Mouse (Mus musculus): ENCODE data around the gene Ppp1r14a. TPM values are rescaled to one million over a fixed set of nuclear protein-coding genes. Genes with fewer than 3 reads are reported as not detected.
A peak's percentile ranks its signal among the peaks of the same experiment; 100 is the strongest.

Ppp1r14a gene
- total and polyA plus RNA-seq, 3 experiments, result 3.8 to 7.1 TPM; not detected in 1

- TF ChIP-seq CHD1 (IDR thresholded peaks at IDR 0.05; ENCODE audit: low read depth, low read length) (peak; percentile 40; the same call in 1 of the 2 replicates), MEF2A (IDR thresholded peaks at IDR 0.05; ENCODE audit: extremely low read depth, insufficient replicate concordance, low read depth, low read length, poor library complexity, severe bottlenecking) (no peak), HCFC1 (IDR thresholded peaks at IDR 0.05; ENCODE audit: low read depth, low read length) (0 out of 2 replicates have a peak, but pooled peaks have one; percentile 13), ELF1 (IDR thresholded peaks at IDR 0.05; ENCODE audit: low read depth, low read length) (no peak), UBTF (IDR thresholded peaks at IDR 0.05; ENCODE audit: borderline replicate concordance, insufficient read depth, low read depth, low read length) (no peak), CTCF (IDR thresholded peaks at IDR 0.05 in 2 of 3, conservative IDR thresholded peaks at IDR 0.05 in 1 of 3; ENCODE audit: control insufficient read depth in 1 of 3, insufficient read depth in 1 of 3, low read depth in 2 of 3, low read length in 3 of 3, poor library complexity in 1 of 3, severe bottlenecking in 1 of 3) (no peak), TCF12 (IDR thresholded peaks at IDR 0.05; ENCODE audit: low read depth, low read length) (no peak), KAT2A (conservative IDR thresholded peaks at IDR 0.05; ENCODE audit: low read depth, low read length) (no peak), SMC3 (IDR thresholded peaks at IDR 0.05; ENCODE audit: low read depth, low read length) (no peak)
These were observed 49.3 kb downstream of the Ppp1r14a start (continued) for GRCm38 (mm10) chr7:29338351-29338919.

- peaks cover 3 to 42% of the 10 kb centered on the region in 2 experiments; a peak in 3 of 4 replicates for H3K36me3 ChIP-seq (ENCODE audit: control insufficient read depth in 1 of 2, insufficient read depth in 2 of 2, low read length in 2 of 2)
- H3K9me3 ChIP-seq (replicated peaks; ENCODE audit: insufficient read depth, low read length), result no peaks in the 10 kb centered on the region
- H3K27me3 ChIP-seq (ENCODE audit: control insufficient read depth in 1 of 2, insufficient read depth in 2 of 2, low read length in 2 of 2), result no peaks in the 10 kb centered on the region
- peak; percentile 98 for DNase-seq (ENCODE audit: low read depth, low spot score)
- peaks cover 33% of the 10 kb centered on the region for H3K79me2 ChIP-seq (ENCODE audit: control insufficient read depth, insufficient read depth, low read length, poor library complexity)
- H3K4me1 ChIP-seq (ENCODE audit: control insufficient read depth in 1 of 2, insufficient read depth in 2 of 2, low read length in 2 of 2), result peaks cover 24 to 56% of the 10 kb centered on the region in 2 experiments
- H3K4me3 ChIP-seq (ENCODE audit: control insufficient read depth in 1 of 2, insufficient read depth in 1 of 2, low read depth in 2 of 2, low read length in 2 of 2), result peak overlapping the region; percentile 57 to 67
- H3K27ac ChIP-seq (ENCODE audit: control insufficient read depth, low read depth, low read length), result peak overlapping the region; percentile 99
- peak overlapping the region; percentile 84 for H3K9ac ChIP-seq (ENCODE audit: control insufficient read depth, low read depth, low read length, poor library complexity, severe bottlenecking)
- no peak for TF ChIP-seq GABPA (IDR thresholded peaks at IDR 0.05; ENCODE audit: low read depth, low read length)
- TF ChIP-seq ZMIZ1 (IDR thresholded peaks at IDR 0.05; ENCODE audit: low read depth, low read length), result peak; percentile 35; the same call in 1 of the 2 replicates
- TF ChIP-seq ELF1 (IDR thresholded peaks at IDR 0.05; ENCODE audit: low read depth, low read length), result peak; percentile 55; the same call in 1 of the 2 replicates
- peak; percentile 66 for TF ChIP-seq NRF1 (IDR thresholded peaks at IDR 0.05; ENCODE audit: insufficient read depth, low read depth, low read length, poor library complexity, severe bottlenecking)
- peak; percentile 90 for TF ChIP-seq RCOR1 (IDR thresholded peaks at IDR 0.05; ENCODE audit: low read depth, low read length)
- no peak for TF ChIP-seq ZC3H11A (IDR thresholded peaks at IDR 0.05; ENCODE audit: low read depth, low read length)
- TF ChIP-seq NELFE (IDR thresholded peaks at IDR 0.05; ENCODE audit: low read depth, low read length), result peak; percentile 20
- no peak for TF ChIP-seq MEF2A (IDR thresholded peaks at IDR 0.05; ENCODE audit: extremely low read depth, insufficient replicate concordance, low read depth, low read length, poor library complexity, severe bottlenecking)
- TF ChIP-seq ETS1 (IDR thresholded peaks at IDR 0.05; ENCODE audit: low read depth, low read length), result peak; percentile 95
- 0 out of 2 replicates have a peak, but pooled peaks have one; percentile 8 for TF ChIP-seq CHD1 (IDR thresholded peaks at IDR 0.05; ENCODE audit: low read depth, low read length)
- peak; percentile 92 to 99 for TF ChIP-seq EP300 (IDR thresholded peaks at IDR 0.05; ENCODE audit: low read depth in 1 of 2, low read length in 2 of 2)
- TF ChIP-seq SMC3 (IDR thresholded peaks at IDR 0.05; ENCODE audit: low read depth, low read length), result no peak
- peak; percentile 69; the same call in 1 of the 2 replicates for TF ChIP-seq TBP (IDR thresholded peaks at IDR 0.05; ENCODE audit: low read depth, low read length)
- 0 out of 2 replicates have a peak, but pooled peaks have one; percentile 3 for TF ChIP-seq JUND (IDR thresholded peaks at IDR 0.05; ENCODE audit: low read depth, low read length)
- peak in 1 of 2 experiments; percentile 56; a peak in 2 of 4 replicates for TF ChIP-seq POLR2A (IDR thresholded peaks at IDR 0.05; ENCODE audit: control insufficient read depth in 1 of 2, insufficient read depth in 1 of 2, low read depth in 1 of 2, low read length in 2 of 2, poor library complexity in 1 of 2)
- peak; percentile 53; the same call in 1 of the 2 replicates for TF ChIP-seq POLR2AphosphoS2 (IDR thresholded peaks at IDR 0.05; ENCODE audit: low read length)
- peak; percentile 69 for TF ChIP-seq MXI1 (IDR thresholded peaks at IDR 0.05; ENCODE audit: low read depth, low read length)
- peak; percentile 2; the same call in 1 of the 2 replicates for TF ChIP-seq BHLHE40 (IDR thresholded peaks at IDR 0.05; ENCODE audit: borderline replicate concordance, low read depth, low read length)
- peak; percentile 93 for TF ChIP-seq SIN3A (IDR thresholded peaks at IDR 0.05; ENCODE audit: low read length)
- TF ChIP-seq USF1 (IDR thresholded peaks at IDR 0.05; ENCODE audit: low read depth, low read length), result peak; percentile 43
- TF ChIP-seq ZNF384 (IDR thresholded peaks at IDR 0.05; ENCODE audit: low read depth, low read length), result peak; percentile 87
- peak; percentile 92 for TF ChIP-seq TAL1 (IDR thresholded peaks at IDR 0.05; ENCODE audit: low read length)
- peak; percentile 84 for TF ChIP-seq MYC (IDR thresholded peaks at IDR 0.05; ENCODE audit: low read depth, low read length)
- peak; percentile 98 for TF ChIP-seq GATA1 (IDR thresholded peaks at IDR 0.05; ENCODE audit: low read depth, low read length)
- no peak for TF ChIP-seq ZKSCAN1 (IDR thresholded peaks at IDR 0.05; ENCODE audit: low read depth, low read length)
- no peak for TF ChIP-seq UBTF (IDR thresholded peaks at IDR 0.05; ENCODE audit: borderline replicate concordance, insufficient read depth, low read depth, low read length)
- TF ChIP-seq TCF12 (IDR thresholded peaks at IDR 0.05; ENCODE audit: low read depth, low read length), result peak; percentile 97
These were observed 50.0 kb downstream of the Ppp1r14a start for GRCm38 (mm10) chr7:29338984-29339679.

Measured in MEL (cell line).